27 mouse cellular contexts compared by ENCODE assay signal in the genomic region with DNA sequence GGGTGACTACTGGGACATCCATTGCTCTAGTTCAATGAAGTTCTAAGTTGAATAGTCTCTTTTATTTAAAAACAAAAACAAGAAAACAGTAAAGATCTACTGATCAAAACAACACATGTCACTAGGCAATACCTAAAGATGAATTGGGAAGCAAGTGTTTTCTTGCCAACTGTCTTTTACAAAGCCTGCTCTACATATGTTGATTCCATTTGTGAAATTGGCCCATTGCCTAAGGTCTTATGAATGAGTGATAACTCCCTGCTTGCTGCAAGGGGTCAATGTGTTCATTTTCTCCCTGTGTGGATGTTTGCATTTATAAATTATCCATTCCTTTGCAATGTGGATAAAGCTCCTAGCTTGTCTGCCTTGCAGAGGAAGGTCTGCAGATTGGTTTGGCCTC.
A peak's percentile ranks its signal among the peaks of the same experiment; 100 is the strongest.
DNase-seq lines count a peak whose midpoint lies in the region; ATAC-seq and TF ChIP-seq lines count a peak whose summit lies in the region.
"Had no signal": no experiment of that assay in that cellular context is flagged by ENCODE, and none has a peak within 500 bp of the region (broad histone marks: within the 10 kb centered on the region; RNA-seq: fewer than 3 reads in every experiment).

No protein-coding gene starts in this region.

- no peak for ATAC-seq in embryonic facial prominence, embryonic 14.5 days (ENCODE audit: low read depth)
- ATAC-seq in forebrain, embryonic 16.5 days: peak; percentile 36; the same call in 1 of the 2 replicates
- ATAC-seq in forebrain, embryonic 15.5 days (replicated peaks): no peak
- ATAC-seq in limb, embryonic 14.5 days (ENCODE audit: low FRiP score, low read depth): no peak
- ATAC-seq: activated CD4-positive, CD25-positive, alpha-beta regulatory T cell, adult 4 months; CD4-positive, CD25-positive, alpha-beta regulatory T cell, adult 4 months; forebrain, embryonic 13.5 days; Patski had no signal

- H3K4me3 ChIP-seq in embryonic facial prominence, embryonic 14.5 days (ENCODE audit: low read depth, low read length): no peak overlapping the region
- no peak overlapping the region for H3K4me3 ChIP-seq in embryonic facial prominence, embryonic 10.5 days
- H3K4me3 ChIP-seq in forebrain, embryonic 16.5 days (replicated peaks; ENCODE audit: low read length): no peak overlapping the region
- H3K4me3 ChIP-seq in forebrain, embryonic 15.5 days: no peak overlapping the region
- no peak overlapping the region for H3K4me3 ChIP-seq in limb, embryonic 14.5 days (replicated peaks; ENCODE audit: low read length)
- no peak overlapping the region for H3K4me3 ChIP-seq in limb, embryonic 10.5 days
- H3K4me3 ChIP-seq: embryonic facial prominence, embryonic 12.5 days; embryonic facial prominence, embryonic 15.5 days; erythroblast, embryonic 14.5 days; forebrain, embryonic 10.5 days; forebrain, embryonic 13.5 days had no signal

- peaks cover 13% of the 10 kb centered on the region; the same call in 1 of the 2 replicates for H3K4me1 ChIP-seq in embryonic facial prominence, embryonic 14.5 days (ENCODE audit: control insufficient read depth, insufficient read depth, low read length)
- H3K4me1 ChIP-seq in embryonic facial prominence, embryonic 10.5 days: peaks cover 15% of the 10 kb centered on the region
- H3K4me1 ChIP-seq in forebrain, embryonic 16.5 days (replicated peaks; ENCODE audit: control insufficient read depth, insufficient read depth, low read length): 0 out of 2 replicates have a peak, but pooled peaks cover 3% of the 10 kb centered on the region
- 0 out of 2 replicates have a peak, but pooled peaks cover 6% of the 10 kb centered on the region for H3K4me1 ChIP-seq in forebrain, embryonic 15.5 days
- peaks cover 5% of the 10 kb centered on the region; the same call in 1 of the 2 replicates for H3K4me1 ChIP-seq in limb, embryonic 14.5 days (ENCODE audit: control insufficient read depth, insufficient read depth, low read length)
- peaks cover 19% of the 10 kb centered on the region for H3K4me1 ChIP-seq in limb, embryonic 10.5 days
- H3K4me1 ChIP-seq: forebrain, embryonic 13.5 days had no signal

- no peak overlapping the region for H3K9ac ChIP-seq in embryonic facial prominence, embryonic 14.5 days (ENCODE audit: low read depth, low read length)
- no peak overlapping the region for H3K9ac ChIP-seq in forebrain, embryonic 16.5 days (replicated peaks; ENCODE audit: low read depth, low read length)
- H3K9ac ChIP-seq in forebrain, embryonic 15.5 days (replicated peaks): no peak overlapping the region
- H3K9ac ChIP-seq in limb, embryonic 14.5 days (ENCODE audit: low read depth, low read length, severe bottlenecking): no peak overlapping the region
- H3K9ac ChIP-seq: embryonic facial prominence, embryonic 12.5 days; embryonic facial prominence, embryonic 15.5 days; forebrain, embryonic 13.5 days had no signal

- peak; percentile 43 for DNase-seq in embryonic facial prominence, embryonic 14.5 days (ENCODE audit: low spot score)
- no peak for DNase-seq in embryonic facial prominence, embryonic 10.5 days (ENCODE audit: low spot score)
- peak; percentile 49 for DNase-seq in limb, embryonic 14.5 days (ENCODE audit: low spot score)
- DNase-seq in limb, embryonic 10.5 days (ENCODE audit: low spot score): no peak
- DNase-seq in cerebellum, adult 11-12 months: no peak
- DNase-seq: adrenal gland, adult 8-10 months; adrenal gland, postnatal 14 days; adrenal gland, postnatal 36 days; B cell, adult 2 months; cerebellum, adult 18-20 months; cerebellum, adult 8-10 months; cerebellum, adult 9-11 months; cerebellum, postnatal 14 days; cerebellum, postnatal 36 days; embryo, embryonic 11 days had no signal

- H3K27ac ChIP-seq in embryonic facial prominence, embryonic 14.5 days (replicated peaks; ENCODE audit: low read depth, low read length): no peak overlapping the region
- H3K27ac ChIP-seq in embryonic facial prominence, embryonic 10.5 days (replicated peaks): no peak overlapping the region
- H3K27ac ChIP-seq in forebrain, embryonic 16.5 days (ENCODE audit: low read length): no peak overlapping the region
- no peak overlapping the region for H3K27ac ChIP-seq in forebrain, embryonic 15.5 days (replicated peaks)
- H3K27ac ChIP-seq in limb, embryonic 14.5 days (replicated peaks; ENCODE audit: low read depth, low read length): no peak overlapping the region
- no peak overlapping the region for H3K27ac ChIP-seq in limb, embryonic 10.5 days
- H3K27ac ChIP-seq: embryonic facial prominence, embryonic 12.5 days; embryonic facial prominence, embryonic 15.5 days; forebrain, embryonic 10.5 days; forebrain, embryonic 13.5 days had no signal

- no peaks in the 10 kb centered on the region for H3K27me3 ChIP-seq in embryonic facial prominence, embryonic 14.5 days (replicated peaks; ENCODE audit: control insufficient read depth, insufficient read depth, low read length)
- H3K27me3 ChIP-seq in embryonic facial prominence, embryonic 10.5 days (replicated peaks; ENCODE audit: low read depth, poor library complexity, severe bottlenecking): no peaks in the 10 kb centered on the region
- H3K27me3 ChIP-seq in forebrain, embryonic 16.5 days (replicated peaks; ENCODE audit: control insufficient read depth, insufficient read depth, low read length): no peaks in the 10 kb centered on the region
- H3K27me3 ChIP-seq in forebrain, embryonic 15.5 days: no peaks in the 10 kb centered on the region
- no peaks in the 10 kb centered on the region for H3K27me3 ChIP-seq in limb, embryonic 14.5 days (ENCODE audit: control insufficient read depth, insufficient read depth, low read length)
- no peaks in the 10 kb centered on the region for H3K27me3 ChIP-seq in limb, embryonic 10.5 days (ENCODE audit: low read depth, poor library complexity, severe bottlenecking)
- H3K27me3 ChIP-seq: CH12.LX; embryonic facial prominence, embryonic 12.5 days; embryonic facial prominence, embryonic 15.5 days; forebrain, embryonic 13.5 days had no signal

- H3K9me3 ChIP-seq in embryonic facial prominence, embryonic 14.5 days (ENCODE audit: control insufficient read depth, low read length): no peaks in the 10 kb centered on the region; the same call in 1 of the 2 replicates
- no peaks in the 10 kb centered on the region for H3K9me3 ChIP-seq in embryonic facial prominence, embryonic 10.5 days
- no peaks in the 10 kb centered on the region for H3K9me3 ChIP-seq in forebrain, embryonic 16.5 days (ENCODE audit: control insufficient read depth, low read length)
- no peaks in the 10 kb centered on the region for H3K9me3 ChIP-seq in forebrain, embryonic 15.5 days
- no peaks in the 10 kb centered on the region for H3K9me3 ChIP-seq in limb, embryonic 14.5 days (ENCODE audit: control insufficient read depth, low read length)
- H3K9me3 ChIP-seq in limb, embryonic 10.5 days (replicated peaks): no peaks in the 10 kb centered on the region
- H3K9me3 ChIP-seq: embryonic facial prominence, embryonic 12.5 days; embryonic facial prominence, embryonic 15.5 days; forebrain, embryonic 10.5 days; forebrain, embryonic 13.5 days had no signal

- TF ChIP-seq POLR2A in limb, embryonic 14.5 days (IDR thresholded peaks at IDR 0.05; ENCODE audit: borderline replicate concordance, extremely low read depth, insufficient read depth, insufficient read length): no peak

- H3K4me2 ChIP-seq in embryonic facial prominence, embryonic 14.5 days (ENCODE audit: low read depth, low read length): no peak overlapping the region
- H3K4me2 ChIP-seq in forebrain, embryonic 16.5 days (ENCODE audit: low read length): no peak overlapping the region
- no peak overlapping the region for H3K4me2 ChIP-seq in forebrain, embryonic 15.5 days (replicated peaks)
- no peak overlapping the region for H3K4me2 ChIP-seq in limb, embryonic 14.5 days (replicated peaks; ENCODE audit: low read depth, low read length, severe bottlenecking)
- H3K4me2 ChIP-seq: embryonic facial prominence, embryonic 12.5 days; embryonic facial prominence, embryonic 15.5 days; forebrain, embryonic 13.5 days had no signal

- no peaks in the 10 kb centered on the region for H3K36me3 ChIP-seq in embryonic facial prominence, embryonic 14.5 days (ENCODE audit: control insufficient read depth, insufficient read depth, low read length)
- H3K36me3 ChIP-seq in embryonic facial prominence, embryonic 10.5 days (replicated peaks): no peaks in the 10 kb centered on the region
- no peaks in the 10 kb centered on the region for H3K36me3 ChIP-seq in forebrain, embryonic 16.5 days (ENCODE audit: control insufficient read depth, insufficient read depth)
- H3K36me3 ChIP-seq in forebrain, embryonic 15.5 days: no peaks in the 10 kb centered on the region
- H3K36me3 ChIP-seq in limb, embryonic 14.5 days (ENCODE audit: control insufficient read depth, insufficient read depth, low read length): no peaks in the 10 kb centered on the region
- H3K36me3 ChIP-seq in limb, embryonic 10.5 days: no peaks in the 10 kb centered on the region
- H3K36me3 ChIP-seq: embryonic facial prominence, embryonic 12.5 days; embryonic facial prominence, embryonic 15.5 days; forebrain, embryonic 10.5 days; G1E had no signal

Comparison
In these comparisons a context has a peak if more than half of its experiments do, and no peak if none do; other contexts are left out.
1. DNase-seq: peak in embryonic facial prominence, embryonic 14.5 days (single experiment) and limb, embryonic 14.5 days (single experiment); none in embryonic facial prominence, embryonic 10.5 days (single experiment), limb, embryonic 10.5 days (single experiment) and cerebellum, adult 11-12 months (single experiment).